ENCODE assay signal across 13 mouse cellular contexts in genomic region chr8:13687941-13688340, GRCm38 (mm10). TPM values are rescaled to one million over a fixed set of nuclear protein-coding genes. Genes with fewer than 3 reads are reported as not detected.
DNase-seq lines count a peak whose midpoint lies in the region; ATAC-seq and TF ChIP-seq lines count a peak whose summit lies in the region.
"Had no signal": no experiment of that assay in that cellular context is flagged by ENCODE, and none has a peak within 500 bp of the region (broad histone marks: within the 10 kb centered on the region; RNA-seq: fewer than 3 reads in every experiment).

No protein-coding gene starts in this region.

- H3K27ac ChIP-seq in heart, embryonic 16.5 days (ENCODE audit: low read length), result 0 out of 2 replicates have a peak overlapping the region, but pooled peaks have one; percentile 40
- H3K27ac ChIP-seq in midbrain, postnatal 0 days (ENCODE audit: low read depth, low read length), result no peak overlapping the region
- H3K27ac ChIP-seq in midbrain, embryonic 14.5 days (replicated peaks; ENCODE audit: low read depth, low read length), result no peak overlapping the region
- H3K27ac ChIP-seq in lung, postnatal 0 days (ENCODE audit: low read length), result peak overlapping the region; percentile 65; the same call in 1 of the 2 replicates
- H3K27ac ChIP-seq: hindbrain, embryonic 15.5 days; limb, embryonic 15.5 days had no signal

- 71% methylated on average over 4 of the region's 4 CpGs for WGBS in heart, embryonic 16.5 days
- 75% methylated on average over 4 of the region's 4 CpGs for WGBS in midbrain, postnatal 0 days
- 76% methylated on average over 4 of the region's 4 CpGs for WGBS in midbrain, embryonic 14.5 days
- 56% methylated on average over 4 of the region's 4 CpGs for whole genome bisulfite sequencing in lung, postnatal 0 days

- no peaks in the 10 kb centered on the region for H3K27me3 ChIP-seq in heart, embryonic 16.5 days (ENCODE audit: control insufficient read depth, insufficient read depth, low read length)
- H3K27me3 ChIP-seq in midbrain, postnatal 0 days (ENCODE audit: insufficient read depth, low read length), result no peaks in the 10 kb centered on the region
- no peaks in the 10 kb centered on the region for H3K27me3 ChIP-seq in midbrain, embryonic 14.5 days (ENCODE audit: control insufficient read depth, insufficient read depth, low read length)
- no peaks in the 10 kb centered on the region for H3K27me3 ChIP-seq in lung, postnatal 0 days (replicated peaks; ENCODE audit: insufficient read depth, low read length)
- H3K27me3 ChIP-seq: hindbrain, embryonic 15.5 days had no signal

- no peak overlapping the region for H3K9ac ChIP-seq in heart, embryonic 16.5 days (ENCODE audit: low read length)
- no peak overlapping the region for H3K9ac ChIP-seq in midbrain, postnatal 0 days (replicated peaks; ENCODE audit: low read length, poor library complexity, severe bottlenecking)
- no peak overlapping the region for H3K9ac ChIP-seq in midbrain, embryonic 14.5 days (replicated peaks; ENCODE audit: low read length)
- no peak overlapping the region for H3K9ac ChIP-seq in lung, postnatal 0 days (replicated peaks; ENCODE audit: low read depth)
- H3K9ac ChIP-seq: hindbrain, embryonic 15.5 days; limb, embryonic 15.5 days had no signal

- peaks cover 8% of the 10 kb centered on the region for H3K4me1 ChIP-seq in heart, embryonic 16.5 days (ENCODE audit: control insufficient read depth, insufficient read depth, low read length)
- H3K4me1 ChIP-seq in midbrain, postnatal 0 days (ENCODE audit: insufficient read depth, low read length), result peaks cover 3% of the 10 kb centered on the region; the same call in 1 of the 2 replicates
- 0 out of 2 replicates have a peak, but pooled peaks cover 2% of the 10 kb centered on the region for H3K4me1 ChIP-seq in midbrain, embryonic 14.5 days (ENCODE audit: control insufficient read depth, insufficient read depth, low read length)
- peaks cover 13% of the 10 kb centered on the region; the same call in 1 of the 2 replicates for H3K4me1 ChIP-seq in lung, postnatal 0 days (ENCODE audit: insufficient read depth, low read depth, low read length)

- peak; percentile 34 for TF ChIP-seq CTCF in midbrain, postnatal 0 days (IDR thresholded peaks at IDR 0.05)
- TF ChIP-seq CTCF in lung, postnatal 0 days (IDR thresholded peaks at IDR 0.05), result peak; percentile 53

- no peak overlapping the region for H3K4me3 ChIP-seq in heart, embryonic 16.5 days (ENCODE audit: low read length)
- H3K4me3 ChIP-seq in midbrain, postnatal 0 days (ENCODE audit: low read depth, low read length), result no peak overlapping the region
- no peak overlapping the region for H3K4me3 ChIP-seq in midbrain, embryonic 14.5 days (replicated peaks; ENCODE audit: low read depth, low read length)
- H3K4me3 ChIP-seq in lung, postnatal 0 days (ENCODE audit: low read depth, low read length), result no peak overlapping the region
- H3K4me3 ChIP-seq: hindbrain, embryonic 15.5 days; limb, embryonic 15.5 days had no signal

- H3K4me2 ChIP-seq in heart, embryonic 16.5 days (ENCODE audit: low read depth, low read length), result no peak overlapping the region
- no peak overlapping the region for H3K4me2 ChIP-seq in midbrain, postnatal 0 days (ENCODE audit: low read depth, low read length, poor library complexity, severe bottlenecking)
- no peak overlapping the region for H3K4me2 ChIP-seq in midbrain, embryonic 14.5 days (ENCODE audit: low read length)
- no peak overlapping the region for H3K4me2 ChIP-seq in lung, postnatal 0 days (replicated peaks; ENCODE audit: low read depth, low read length)
- H3K4me2 ChIP-seq: hindbrain, embryonic 15.5 days; limb, embryonic 15.5 days had no signal

- H3K36me3 ChIP-seq in heart, embryonic 16.5 days (ENCODE audit: control insufficient read depth, insufficient read depth), result no peaks in the 10 kb centered on the region
- H3K36me3 ChIP-seq in midbrain, postnatal 0 days (ENCODE audit: insufficient read depth, low read length), result no peaks in the 10 kb centered on the region
- H3K36me3 ChIP-seq in midbrain, embryonic 14.5 days (ENCODE audit: control insufficient read depth, insufficient read depth, low read length), result no peaks in the 10 kb centered on the region
- no peaks in the 10 kb centered on the region for H3K36me3 ChIP-seq in lung, postnatal 0 days (ENCODE audit: insufficient read depth, low read length)
- H3K36me3 ChIP-seq: hindbrain, embryonic 15.5 days; limb, embryonic 15.5 days had no signal

- peak; percentile 21; the same call in 1 of the 2 replicates for TF ChIP-seq EP300 in lung, postnatal 0 days (IDR thresholded peaks at IDR 0.05)

- no peak for ATAC-seq in heart, embryonic 16.5 days (replicated peaks; ENCODE audit: extremely low read depth, insufficient read depth, low FRiP score)
- ATAC-seq in midbrain, postnatal 0 days (ENCODE audit: low FRiP score), result no peak
- no peak for ATAC-seq in midbrain, embryonic 14.5 days (ENCODE audit: low FRiP score, low TSS enrichment)
- peak; percentile 65 for ATAC-seq in lung, postnatal 0 days
- ATAC-seq in megakaryocyte, adult 5-6 weeks (ENCODE audit: poor library complexity, severe bottlenecking), result no peak
- ATAC-seq: midbrain, embryonic 16.5 days had no signal

- H3K9me3 ChIP-seq in heart, embryonic 16.5 days (replicated peaks; ENCODE audit: control insufficient read depth, low read length), result no peaks in the 10 kb centered on the region
- no peaks in the 10 kb centered on the region for H3K9me3 ChIP-seq in midbrain, postnatal 0 days (ENCODE audit: low read length)
- no peaks in the 10 kb centered on the region for H3K9me3 ChIP-seq in midbrain, embryonic 14.5 days (ENCODE audit: control insufficient read depth, low read length)
- H3K9me3 ChIP-seq in lung, postnatal 0 days (ENCODE audit: low read length), result no peaks in the 10 kb centered on the region
- H3K9me3 ChIP-seq: hindbrain, embryonic 15.5 days; limb, embryonic 15.5 days had no signal

- DNase-seq in heart, adult 9 months (ENCODE audit: low spot score in 2 of 2), result no peak
- DNase-seq in midbrain, postnatal 0 days (ENCODE audit: low spot score), result no peak
- DNase-seq in midbrain, embryonic 14.5 days, result no peak
- DNase-seq in lung, postnatal 0 days (ENCODE audit: low spot score), result peak; percentile 58
- peak; percentile 40 to 51 for DNase-seq in thymus, postnatal 36 days
- DNase-seq in embryo, embryonic 9.5 days (ENCODE audit: extremely low spot score), result no peak
- DNase-seq: cerebellum, adult 9-11 months had no signal

RNA-seq across cellular contexts. Expression of gene Rasa3, which starts 10.5 kb away (rescaled TPM):
- 26.9 and 27.4 TPM in 2 replicates for polyA plus RNA-seq in heart, embryonic 16.5 days (2015; fragmentation: Nextera tagmentation; extraction: Ambion mirVana)
- total RNA-seq in midbrain, postnatal 0 days (2014; rRNA removed), result 43.9 and 52.7 TPM in 2 replicates
- polyA plus RNA-seq in midbrain, postnatal 0 days (2015; fragmentation: Nextera tagmentation; extraction: Ambion mirVana), result 20.5 and 23.5 TPM in 2 replicates
- 18.4 and 26.0 TPM in 2 replicates for polyA plus RNA-seq in midbrain, embryonic 14.5 days (2014; fragmentation: Nextera tagmentation; extraction: Ambion mirVana)
- polyA plus RNA-seq in lung, postnatal 0 days (2015; fragmentation: Nextera tagmentation; extraction: Ambion mirVana), result 28.5 and 28.6 TPM in 2 replicates
- 72.8 and 75.0 TPM in 2 replicates for total RNA-seq in megakaryocyte, adult 5-6 weeks (2015)
- total RNA-seq in megakaryocyte, adult 5-6 weeks (2017), result 159 and 164 TPM in 2 replicates

RNA-seq across cellular contexts. Expression of gene Cfap97d2, which starts 17.7 kb away (rescaled TPM):
- polyA plus RNA-seq in heart, embryonic 16.5 days (2015; fragmentation: Nextera tagmentation; extraction: Ambion mirVana), result 0.20 TPM in 1 of 2 replicates, not detected in the other
- 0.24 and 4.9 TPM in 2 replicates for total RNA-seq in midbrain, postnatal 0 days (2014; rRNA removed)
- 1.4 and 2.8 TPM in 2 replicates for polyA plus RNA-seq in midbrain, postnatal 0 days (2015; fragmentation: Nextera tagmentation; extraction: Ambion mirVana)
- polyA plus RNA-seq in midbrain, embryonic 14.5 days (2014; fragmentation: Nextera tagmentation; extraction: Ambion mirVana), result 1.6 and 2.2 TPM in 2 replicates
- 0.81 and 1.1 TPM in 2 replicates for polyA plus RNA-seq in lung, postnatal 0 days (2015; fragmentation: Nextera tagmentation; extraction: Ambion mirVana)
- total RNA-seq in megakaryocyte, adult 5-6 weeks (2015), result not detected in 2 replicates
- total RNA-seq in megakaryocyte, adult 5-6 weeks (2017), result not detected in 2 replicates
- total RNA-seq: adrenal gland, postnatal 14 days had no signal
- polyA plus RNA-seq: limb, embryonic 15.5 days had no signal

Comparison
In these comparisons a context has a peak if more than half of its experiments do, and no peak if none do; other contexts are left out.
1. H3K27ac ChIP-seq: peak in heart, embryonic 16.5 days (single experiment) and lung, postnatal 0 days (single experiment); none in midbrain, postnatal 0 days (single experiment) and midbrain, embryonic 14.5 days (single experiment).
2. DNase-seq: peak in lung, postnatal 0 days (single experiment) and thymus, postnatal 36 days (2 of 2); none in heart, adult 9 months (0 of 2), midbrain, postnatal 0 days (single experiment), midbrain, embryonic 14.5 days (single experiment) and embryo, embryonic 9.5 days (single experiment).